Comparison of ENCODE assay signal across 11 mouse cellular contexts in the genomic region with DNA sequence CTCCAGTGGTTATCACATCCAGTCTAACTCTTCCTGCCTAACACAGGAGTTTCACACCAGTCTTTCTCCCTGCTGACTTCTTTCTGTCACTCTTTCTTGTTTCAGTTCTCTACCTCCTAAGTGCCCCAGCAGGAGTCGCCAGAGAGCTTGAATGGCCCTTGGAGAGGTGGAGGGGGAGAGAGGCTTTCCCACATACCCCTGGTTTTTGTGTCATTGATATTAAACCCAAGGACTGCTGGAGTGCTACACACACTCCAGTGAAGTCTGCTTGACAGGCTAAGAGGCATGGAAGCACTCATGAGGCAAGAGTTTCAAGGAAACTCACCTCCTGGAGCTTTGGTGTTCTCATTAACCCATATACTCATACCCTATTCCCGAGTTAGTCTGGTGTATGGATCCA. TPM values are rescaled to one million over a fixed set of nuclear protein-coding genes. Genes with fewer than 3 reads are reported as not detected.
DNase-seq lines count a peak whose midpoint lies in the region; ATAC-seq and TF ChIP-seq lines count a peak whose summit lies in the region.
"Had no signal": no experiment of that assay in that cellular context is flagged by ENCODE, and none has a peak within 500 bp of the region (broad histone marks: within the 10 kb centered on the region; RNA-seq: fewer than 3 reads in every experiment).

No protein-coding gene starts in this region.

- no peaks in the 10 kb centered on the region for H3K27me3 ChIP-seq in forebrain, postnatal 0 days (ENCODE audit: insufficient read depth, low read length)
- H3K27me3 ChIP-seq in kidney, embryonic 16.5 days (ENCODE audit: insufficient read depth, low read length): no peaks in the 10 kb centered on the region
- H3K27me3 ChIP-seq: midbrain, embryonic 12.5 days had no signal

- H3K4me3 ChIP-seq in forebrain, postnatal 0 days (ENCODE audit: low read depth, low read length): no peak overlapping the region
- no peak overlapping the region for H3K4me3 ChIP-seq in kidney, embryonic 16.5 days (ENCODE audit: low read length)
- H3K4me3 ChIP-seq: midbrain, embryonic 12.5 days had no signal

- peak; percentile 22; the same call in 1 of the 2 replicates for TF ChIP-seq CTCF in brain, embryonic 14.5 days (IDR thresholded peaks at IDR 0.05; ENCODE audit: borderline replicate concordance, extremely low read depth, insufficient read depth, insufficient read length)
- no peak for TF ChIP-seq CTCF in forebrain, postnatal 0 days (IDR thresholded peaks at IDR 0.05; ENCODE audit: low read depth)

- WGBS in forebrain, postnatal 0 days: 69% methylated on average over 2 of the region's 2 CpGs
- WGBS in kidney, embryonic 16.5 days: 89% methylated on average over 2 of the region's 2 CpGs

- no peak overlapping the region for H3K9ac ChIP-seq in forebrain, postnatal 0 days
- H3K9ac ChIP-seq in kidney, embryonic 16.5 days (replicated peaks; ENCODE audit: low read length): no peak overlapping the region
- H3K9ac ChIP-seq: midbrain, embryonic 12.5 days had no signal

- DNase-seq in cerebellum, postnatal 10 days: peak; percentile 17 to 18
- no peak for DNase-seq in cerebellum, adult 11-12 months
- peak; percentile 72 for DNase-seq in 416B (ENCODE audit: low read depth)
- no peak for DNase-seq in brain, embryonic 14.5 days (ENCODE audit: low read depth)
- DNase-seq in lung, postnatal 36 days: peak; percentile 84
- no peak for DNase-seq in urinary bladder, postnatal 25 days (ENCODE audit: low spot score)
- no peak for DNase-seq in forebrain, postnatal 0 days
- DNase-seq: cerebellum, postnatal 25 days; heart, adult 11 months had no signal

- no peak for ATAC-seq in forebrain, postnatal 0 days
- ATAC-seq in kidney, embryonic 16.5 days (ENCODE audit: low FRiP score, low TSS enrichment): no peak

- no peak overlapping the region for H3K4me2 ChIP-seq in forebrain, postnatal 0 days (ENCODE audit: low read depth)
- H3K4me2 ChIP-seq in kidney, embryonic 16.5 days (replicated peaks; ENCODE audit: low read depth, low read length): no peak overlapping the region
- H3K4me2 ChIP-seq: midbrain, embryonic 12.5 days had no signal

- H3K36me3 ChIP-seq in forebrain, postnatal 0 days (ENCODE audit: insufficient read depth): peaks cover 18% of the 10 kb centered on the region
- H3K36me3 ChIP-seq in kidney, embryonic 16.5 days (ENCODE audit: insufficient read depth, low read length): peaks cover 23% of the 10 kb centered on the region

- no peak for TF ChIP-seq POLR2A in brain, embryonic 14.5 days (IDR thresholded peaks at IDR 0.05; ENCODE audit: borderline replicate concordance, extremely low read depth, insufficient read depth, insufficient read length, poor library complexity, severe bottlenecking)

- no peaks in the 10 kb centered on the region for H3K9me3 ChIP-seq in forebrain, postnatal 0 days (ENCODE audit: low read length)
- no peaks in the 10 kb centered on the region for H3K9me3 ChIP-seq in kidney, embryonic 16.5 days (ENCODE audit: low read length)
- H3K9me3 ChIP-seq: midbrain, embryonic 12.5 days had no signal

- no peaks in the 10 kb centered on the region for H3K4me1 ChIP-seq in forebrain, postnatal 0 days (ENCODE audit: insufficient read depth)
- no peaks in the 10 kb centered on the region for H3K4me1 ChIP-seq in kidney, embryonic 16.5 days (ENCODE audit: insufficient read depth, low read length)
- H3K4me1 ChIP-seq: midbrain, embryonic 12.5 days had no signal

- H3K27ac ChIP-seq in forebrain, postnatal 0 days (ENCODE audit: low read depth, low read length): no peak overlapping the region
- H3K27ac ChIP-seq in kidney, embryonic 16.5 days (ENCODE audit: low read length): no peak overlapping the region
- H3K27ac ChIP-seq: midbrain, embryonic 12.5 days had no signal

RNA-seq across cellular contexts. Expression of a gene that starts 16.0 kb away (rescaled TPM):
- 2.0 and 2.8 TPM in 2 replicates for polyA plus RNA-seq in brain, embryonic 14.5 days (2012; rRNA removed)
- total RNA-seq in forebrain, postnatal 0 days (2014; rRNA removed): 3.3 and 3.5 TPM in 2 replicates
- 1.0 and 1.2 TPM in 2 replicates for polyA plus RNA-seq in forebrain, postnatal 0 days (2015; fragmentation: Nextera tagmentation; extraction: Ambion mirVana)
- polyA plus RNA-seq in kidney, embryonic 16.5 days (2015; fragmentation: Nextera tagmentation; extraction: Ambion mirVana): 2.6 and 3.5 TPM in 2 replicates

Comparison
In these comparisons a context has a peak if more than half of its experiments do, and no peak if none do; other contexts are left out.
1. DNase-seq: peak in cerebellum, postnatal 10 days (2 of 2), 416B (single experiment) and lung, postnatal 36 days (single experiment); none in cerebellum, adult 11-12 months (single experiment), brain, embryonic 14.5 days (single experiment), urinary bladder, postnatal 25 days (single experiment) and forebrain, postnatal 0 days (single experiment).